Mouse (Mus musculus) liver, adult 2 months (tissue): Measurements from ENCODE around the gene Fam186a. TPM values are rescaled to one million over a fixed set of nuclear protein-coding genes. Genes with fewer than 3 reads are reported as not detected.
"Not testable (repeated sequence)": the region's sequence is repeated elsewhere in the genome, so short reads cannot be mapped to it uniquely, and the experiment has no call there.

Source experiments
- DNase-seq: peaks from one replicate; pipeline ENCODE4 v3.0.0-alpha.2; 2011; ENCODE audit warnings: low read depth, low spot score; ENCODE audit errors: extremely low read depth
- H3K27ac ChIP-seq: fragments of 200-500 bp; replicated peaks from 2 replicates; pipeline ENCODE4 v1.5.1; 2012; ENCODE audit warnings: low read depth, mild to moderate bottlenecking, control low read depth, inconsistent platforms, low read length; ENCODE audit not compliant: insufficient read depth
- H3K27me3 ChIP-seq: fragments of 200-500 bp; 2 replicates; pipeline ENCODE4 v1.6.1; 2012; ENCODE audit warnings: mild to moderate bottlenecking, moderate library complexity, low read length, inconsistent platforms; ENCODE audit not compliant: control insufficient read depth, insufficient read depth
- H3K36me3 ChIP-seq: fragments of 200-500 bp; 2 replicates; pipeline ENCODE4 v1.6.1; 2012; ENCODE audit warnings: low read length, inconsistent platforms; ENCODE audit not compliant: control insufficient read depth, insufficient read depth
- H3K4me1 ChIP-seq: fragments of 200-500 bp; 2 replicates; pipeline ENCODE4 v1.6.1; 2011; ENCODE audit warnings: low read length; ENCODE audit not compliant: control insufficient read depth, insufficient read depth
- H3K4me3 ChIP-seq: fragments of 200-500 bp; 2 replicates; pipeline ENCODE4 v1.5.1; 2011; ENCODE audit warnings: low read depth, mild to moderate bottlenecking, control low read depth, low read length, moderate library complexity; ENCODE audit not compliant: insufficient read depth
- H3K79me2 ChIP-seq: fragments of 200-500 bp; 2 replicates; pipeline ENCODE4 v1.6.1; 2012; ENCODE audit warnings: inconsistent platforms, mild to moderate bottlenecking, low read length, moderate library complexity; ENCODE audit not compliant: control insufficient read depth, insufficient read depth
- H3K9ac ChIP-seq: fragments of 200-500 bp; 2 replicates; pipeline ENCODE4 v1.6.1; 2012; ENCODE audit warnings: low read depth, mild to moderate bottlenecking, control low read depth, inconsistent platforms, low read length
- CTCF ChIP-seq: fragments of 200-500 bp; IDR thresholded peaks from 2 replicates; pipeline ENCODE4 v1.5.1; 2011; ENCODE audit warnings: low read depth, low read length, control low read depth
- POLR2A ChIP-seq: fragments of 200-500 bp; IDR thresholded peaks from 2 replicates; pipeline ENCODE4 v1.6.1; 2011; ENCODE audit warnings: low read length, control low read depth; ENCODE audit not compliant: insufficient read depth; ENCODE audit errors: extremely low read depth
- WGBS: fragments of 180-500 bp; shearing (Covaris S2); methylation state at CpG from one replicate; pipeline ENCODE4 v1.1.7; 2018; 5-methylcytosine and 5-hydroxymethylcytosine counted together
- polyA plus RNA-seq: library from polyadenylated mRNA; depleted of rRNA; stranded (reverse); fragments of >200 nt; gene quantifications from 2 replicates; pipeline ENCODE4 v1.2.3, GENCODE M21; 2012
- total RNA-seq: library from RNA; depleted of rRNA; stranded (reverse); fragments of >200 nt; gene quantifications from 2 replicates; pipeline ENCODE4 v1.2.3, GENCODE M21; 2014

The Fam186a gene
- total and polyA plus RNA-seq, 2 experiments = not detected

GRCm38 (mm10) chr15:99891355-99891754 is 75.5 kb downstream of the Fam186a start:
- peak overlapping the region; percentile 80 for H3K9ac ChIP-seq
- peak overlapping the region; percentile 95 for H3K27ac ChIP-seq
- no peaks in the 10 kb centered on the region for H3K27me3 ChIP-seq
- H3K79me2 ChIP-seq = peaks cover 8% of the 10 kb centered on the region; the same call in 1 of the 2 replicates
- peak overlapping the region; percentile 46; the same call in 1 of the 2 replicates for H3K4me3 ChIP-seq
- TF ChIP-seq POLR2A = no peak
- no peak for TF ChIP-seq CTCF
- 32% methylated on average over 2 of the region's 3 CpGs for WGBS
- H3K36me3 ChIP-seq = no peaks in the 10 kb centered on the region
- peaks cover 12% of the 10 kb centered on the region for H3K4me1 ChIP-seq
- no peak for DNase-seq

- Histone ChIP-seq H3K36me3 (no peaks in the 10 kb centered on the region), H3K4me3 (peak overlapping the region; percentile 61), H3K27me3 (no peaks in the 10 kb centered on the region), H3K9ac (peak overlapping the region; percentile 80), H3K4me1 (peaks cover 12% of the 10 kb centered on the region), H3K79me2 (peaks cover 8% of the 10 kb centered on the region; the same call in 1 of the 2 replicates), H3K27ac (peak overlapping the region; percentile 95)
- TF ChIP-seq CTCF = no peak
- peak; percentile 40; the same call in 1 of the 2 replicates for TF ChIP-seq POLR2A
- DNase-seq = peak; percentile 97
- 10% methylated on average over 19 of the region's 19 CpGs for WGBS
Measured at GRCm38 (mm10) chr15:99890412-99891236, 76.2 kb downstream of the Fam186a start.

GRCm38 (mm10) chr15:99889275-99889874 is 77.5 kb downstream of the Fam186a start:
- DNase-seq = no peak
- peak overlapping the region; percentile 74 for H3K27ac ChIP-seq

GRCm38 (mm10) chr15:99887130-99887529 is 79.7 kb downstream of the Fam186a start:
- H3K9ac ChIP-seq, DNase-seq, H3K27ac ChIP-seq, H3K4me3 ChIP-seq, H3K36me3 ChIP-seq, H3K27me3 ChIP-seq, H3K79me2 ChIP-seq: not testable (repeated sequence)
- peaks cover 15% of the 10 kb centered on the region; the same call in 1 of the 2 replicates for H3K4me1 ChIP-seq
- 90% methylated on average over 2 of the region's 2 CpGs for WGBS

More at GRCm38 (mm10) chr15:99889275-99889874, 77.5 kb downstream of the Fam186a start:
- 49% methylated on average over 8 of the region's 8 CpGs for WGBS
- peak overlapping the region; percentile 37 for H3K9ac ChIP-seq
- no peaks in the 10 kb centered on the region for H3K36me3 ChIP-seq
- TF ChIP-seq CTCF (no peak), POLR2A (no peak)
- H3K79me2 ChIP-seq = peaks cover 8% of the 10 kb centered on the region; the same call in 1 of the 2 replicates
- H3K4me1 ChIP-seq = peaks cover 12% of the 10 kb centered on the region
- no peaks in the 10 kb centered on the region for H3K27me3 ChIP-seq
- no peak overlapping the region for H3K4me3 ChIP-seq

- Histone ChIP-seq H3K4me3 (no peak overlapping the region), H3K9ac (no peak overlapping the region)
- WGBS = 73% methylated on average over 12 of the region's 12 CpGs
Measured at GRCm38 (mm10) chr15:99884038-99884437, 82.8 kb downstream of the Fam186a start.

More at GRCm38 (mm10) chr15:99884038-99884437, 82.8 kb downstream of the Fam186a start:
- Histone ChIP-seq H3K4me1 (peaks cover 10% of the 10 kb centered on the region; the same call in 1 of the 2 replicates), H3K36me3 (no peaks in the 10 kb centered on the region), H3K27me3 (no peaks in the 10 kb centered on the region), H3K27ac (no peak overlapping the region), H3K79me2 (no peaks in the 10 kb centered on the region)
- TF ChIP-seq POLR2A (no peak), CTCF (no peak)
- no peak for DNase-seq
